Mouse (Mus musculus) stomach, embryonic 14.5 days (tissue): ENCODE results near the gene Fbxo46. TPM values are rescaled to one million over a fixed set of nuclear protein-coding genes. Genes with fewer than 3 reads are reported as not detected.

Experiments used
- ATAC-seq: fragments of 200-750 bp; cut with Nextera tagmentation; 2 replicates; pipeline ENCODE4 v1.8.0; 2017; ENCODE audit warnings: low read depth, moderate TSS enrichment; ENCODE audit not compliant: insufficient number of reproducible peaks, insufficient read depth, low FRiP score
- H3K27ac ChIP-seq: fragments of 300-500 bp; sonication (generic); 2 replicates; pipeline ENCODE4 v1.5.1; 2014; ENCODE audit warnings: mild to moderate bottlenecking, low read length, moderate library complexity, mixed read lengths
- H3K27me3 ChIP-seq: fragments of 300-500 bp; sonication (generic); 2 replicates; pipeline ENCODE4 v1.6.1; 2014; ENCODE audit warnings: low read length, control low read depth, mixed read lengths; ENCODE audit not compliant: control insufficient read depth, insufficient read depth
- H3K36me3 ChIP-seq: fragments of 300-500 bp; sonication (generic); 2 replicates; pipeline ENCODE4 v1.6.1; 2014; ENCODE audit warnings: mild to moderate bottlenecking, control low read depth, low read length, moderate library complexity, mixed read lengths; ENCODE audit not compliant: control insufficient read depth, insufficient read depth
- H3K4me1 ChIP-seq: fragments of 300-500 bp; sonication (generic); 2 replicates; pipeline ENCODE4 v1.6.1; 2014; ENCODE audit warnings: low read length, control low read depth, mixed read lengths; ENCODE audit not compliant: control insufficient read depth, insufficient read depth
- H3K4me2 ChIP-seq: fragments of 300-500 bp; sonication (generic); replicated peaks from 2 replicates; pipeline ENCODE4 v1.6.1; 2014; ENCODE audit warnings: low read depth, low read length, control low read depth
- H3K4me3 ChIP-seq: fragments of 300-500 bp; sonication (generic); 2 replicates; pipeline ENCODE4 v1.5.1; 2014; ENCODE audit warnings: low read depth, low read length, control low read depth
- H3K9ac ChIP-seq: fragments of 300-500 bp; sonication (generic); replicated peaks from 2 replicates; pipeline ENCODE4 v1.6.1; 2014; ENCODE audit warnings: low read depth, mild to moderate bottlenecking, control low read depth, low read length, moderate library complexity, mixed read lengths
- H3K9me3 ChIP-seq: fragments of 300-500 bp; sonication (generic); 2 replicates; pipeline ENCODE4 v1.6.1; 2016; ENCODE audit warnings: low read depth, low read length, control low read depth; ENCODE audit not compliant: control insufficient read depth
- WGBS: fragments of 180-500 bp; shearing (Covaris S2); extraction: QIAGEN DNeasy Blood & Tissue Kit; methylation state at CpG from one replicate; pipeline ENCODE4 v1.1.7; 2014; 5-methylcytosine and 5-hydroxymethylcytosine counted together
- polyA plus RNA-seq: library from polyadenylated mRNA; unstranded; fragments of >200 nt; fragmentation: Nextera tagmentation; extraction: Ambion mirVana; gene quantifications from 2 replicates; pipeline ENCODE4 v1.2.1, GENCODE M21; 2014

Fbxo46 gene
- polyA plus RNA-seq, 1 experiment from 2014 or later, result 9.1 TPM

GRCm38 (mm10) chr7:19129396-19129795 lies 9.7 kb downstream of the Fbxo46 start:
- Histone ChIP-seq H3K36me3 (no peaks in the 10 kb centered on the region; the same call in 1 of the 2 replicates), H3K9ac (no peak overlapping the region), H3K27me3 (no peaks in the 10 kb centered on the region), H3K9me3 (no peaks in the 10 kb centered on the region), H3K4me3 (no peak overlapping the region), H3K4me1 (no peaks in the 10 kb centered on the region), H3K27ac (no peak overlapping the region), H3K4me2 (no peak overlapping the region)
- ATAC-seq, result no peak
- 93% methylated on average over 5 of the region's 5 CpGs for WGBS

- no peak overlapping the region for H3K9ac ChIP-seq
- H3K27ac ChIP-seq, result peak overlapping the region; percentile 59; the same call in 1 of the 2 replicates
- peak overlapping the region; percentile 37; the same call in 1 of the 2 replicates for H3K4me3 ChIP-seq
- H3K27me3 ChIP-seq, result no peaks in the 10 kb centered on the region
- H3K9me3 ChIP-seq, result no peaks in the 10 kb centered on the region
- 26% methylated on average over 4 of the region's 4 CpGs for WGBS
- H3K4me2 ChIP-seq, result peak overlapping the region; percentile 43
- H3K36me3 ChIP-seq, result peaks cover 5% of the 10 kb centered on the region
- no peak for ATAC-seq
- H3K4me1 ChIP-seq, result no peaks in the 10 kb centered on the region
These were observed 11.0 kb downstream of the Fbxo46 start for GRCm38 (mm10) chr7:19130657-19131056.

DNA sequence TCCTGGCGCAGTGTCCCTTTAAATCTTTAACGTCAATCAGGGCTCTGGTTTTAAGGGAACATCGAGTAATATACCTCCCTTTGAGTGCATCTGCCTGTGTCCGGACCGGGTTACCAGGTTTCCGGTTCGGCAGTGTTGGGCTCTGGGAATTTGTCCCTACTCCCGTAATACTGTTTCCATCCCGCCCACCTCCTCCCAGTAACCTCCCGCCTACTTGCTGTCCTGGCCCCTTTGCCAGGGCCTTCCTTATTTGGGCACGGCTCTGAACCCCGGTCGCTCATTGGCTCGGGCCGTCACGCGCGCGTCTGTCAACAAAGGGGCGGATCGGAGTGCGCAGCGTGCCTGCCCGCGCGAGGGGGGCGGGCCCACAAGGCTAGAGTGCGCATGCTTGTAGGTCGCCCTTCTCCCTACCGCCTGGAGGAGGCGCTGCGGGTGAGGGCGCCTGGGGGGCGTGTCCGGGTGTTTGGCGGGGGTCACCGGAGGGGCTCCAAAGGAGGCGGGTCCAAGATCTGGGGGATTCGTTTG lies 11.7 kb downstream of the Fbxo46 start:
- Histone ChIP-seq H3K4me2 (peak overlapping the region; percentile 59), H3K4me1 (no peaks in the 10 kb centered on the region), H3K4me3 (peak overlapping the region; percentile 37), H3K36me3 (peaks cover 13% of the 10 kb centered on the region), H3K27ac (peak overlapping the region; percentile 59; the same call in 1 of the 2 replicates), H3K9ac (no peak overlapping the region), H3K27me3 (no peaks in the 10 kb centered on the region), H3K9me3 (no peaks in the 10 kb centered on the region)
- WGBS, result 0% methylated on average over 39 of the region's 39 CpGs
- peak; percentile 98 for ATAC-seq

- Histone ChIP-seq H3K4me1 (no peaks in the 10 kb centered on the region), H3K4me3 (no peak overlapping the region), H3K27me3 (no peaks in the 10 kb centered on the region), H3K9me3 (no peaks in the 10 kb centered on the region), H3K36me3 (peaks cover 52% of the 10 kb centered on the region), H3K4me2 (no peak overlapping the region), H3K9ac (no peak overlapping the region), H3K27ac (no peak overlapping the region)
- WGBS, result 94% methylated on average over 13 of the region's 13 CpGs
- no peak for ATAC-seq
These were observed 16.5 kb downstream of the Fbxo46 start for GRCm38 (mm10) chr7:19136168-19136567.

DNA sequence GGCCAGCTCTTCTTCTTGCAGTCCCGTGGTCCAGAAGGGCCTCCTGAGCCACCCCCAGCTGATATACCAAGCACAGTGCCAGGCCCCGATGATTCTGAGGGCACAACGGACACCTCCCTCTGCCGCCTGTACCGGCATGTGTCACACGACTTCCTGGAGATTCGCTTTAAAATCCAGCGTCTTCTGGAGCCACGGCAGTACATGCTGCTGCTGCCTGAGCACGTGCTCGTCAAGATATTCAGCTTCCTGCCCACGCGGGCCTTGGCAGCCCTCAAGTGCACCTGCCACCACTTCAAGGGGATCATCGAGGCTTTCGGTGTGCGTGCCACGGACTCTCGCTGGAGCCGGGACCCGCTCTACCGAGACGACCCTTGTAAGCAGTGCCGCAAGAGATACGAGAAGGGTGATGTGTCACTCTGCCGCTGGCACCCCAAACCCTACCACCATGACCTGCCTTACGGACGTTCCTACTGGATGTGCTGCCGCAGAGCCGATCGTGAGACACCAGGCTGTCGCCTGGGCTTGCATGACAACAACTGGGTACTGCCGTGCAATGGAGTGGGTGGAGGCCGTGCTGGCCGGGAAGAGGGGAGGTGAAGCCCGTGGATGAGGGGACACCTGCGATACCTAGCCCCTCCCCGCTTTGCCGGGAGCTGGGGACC lies 17.1 kb downstream of the Fbxo46 start:
- no peaks in the 10 kb centered on the region for H3K27me3 ChIP-seq
- no peak for ATAC-seq
- no peak overlapping the region for H3K4me3 ChIP-seq
- H3K36me3 ChIP-seq, result peaks cover 52% of the 10 kb centered on the region
- H3K4me1 ChIP-seq, result no peaks in the 10 kb centered on the region
- WGBS, result 94% methylated on average over 38 of the region's 38 CpGs
- no peaks in the 10 kb centered on the region for H3K9me3 ChIP-seq
- H3K4me2 ChIP-seq, result no peak overlapping the region
- H3K9ac ChIP-seq, result no peak overlapping the region
- H3K27ac ChIP-seq, result no peak overlapping the region

DNA sequence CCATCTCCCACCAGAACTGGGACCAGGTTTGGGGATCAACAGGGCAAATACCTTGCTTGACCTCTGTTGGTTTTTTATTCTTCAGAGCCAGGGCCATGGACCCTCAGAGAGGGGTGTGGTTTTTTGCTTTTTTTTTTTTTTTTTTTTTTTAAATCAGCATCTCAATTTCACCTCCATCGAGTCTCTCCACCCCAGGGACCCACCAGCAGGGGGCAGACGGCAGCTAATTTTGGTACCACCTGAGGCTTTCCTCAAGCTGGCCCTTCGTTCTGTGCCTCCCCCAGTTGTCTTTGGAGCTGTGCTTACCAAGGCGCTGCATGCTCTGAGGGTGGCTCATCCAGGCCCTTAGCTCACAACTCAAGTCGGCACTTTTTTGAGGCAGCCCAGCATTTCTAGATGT lies 17.7 kb downstream of the Fbxo46 start:
- H3K9ac ChIP-seq, result no peak overlapping the region
- H3K4me2 ChIP-seq, result no peak overlapping the region
- WGBS, result 42% methylated on average over 5 of the region's 5 CpGs
- no peaks in the 10 kb centered on the region for H3K9me3 ChIP-seq
- no peak overlapping the region for H3K4me3 ChIP-seq
- H3K36me3 ChIP-seq, result peaks cover 52% of the 10 kb centered on the region
- no peak for ATAC-seq
- no peaks in the 10 kb centered on the region for H3K4me1 ChIP-seq
- no peak overlapping the region for H3K27ac ChIP-seq
- no peaks in the 10 kb centered on the region for H3K27me3 ChIP-seq

GRCm38 (mm10) chr7:19146793-19147192 lies 27.1 kb downstream of the Fbxo46 start:
- 91% methylated on average over 10 of the region's 10 CpGs for WGBS
- H3K9me3 ChIP-seq, result no peaks in the 10 kb centered on the region
- H3K36me3 ChIP-seq, result peaks cover 4% of the 10 kb centered on the region
- no peak overlapping the region for H3K4me3 ChIP-seq
- H3K4me2 ChIP-seq, result no peak overlapping the region
- no peak overlapping the region for H3K9ac ChIP-seq
- H3K4me1 ChIP-seq, result peaks cover 13% of the 10 kb centered on the region; the same call in 1 of the 2 replicates
- no peaks in the 10 kb centered on the region for H3K27me3 ChIP-seq
- no peak overlapping the region for H3K27ac ChIP-seq
- no peak for ATAC-seq

GRCm38 (mm10) chr7:19147497-19148045 lies 27.9 kb downstream of the Fbxo46 start:
- H3K27me3 ChIP-seq, result no peaks in the 10 kb centered on the region
- H3K4me2 ChIP-seq, result peak overlapping the region; percentile 90; the same call in 1 of the 2 replicates
- H3K4me3 ChIP-seq, result no peak overlapping the region
- WGBS, result 39% methylated on average over 6 of the region's 6 CpGs
- no peak overlapping the region for H3K27ac ChIP-seq
- peaks cover 13% of the 10 kb centered on the region; the same call in 1 of the 2 replicates for H3K4me1 ChIP-seq
- H3K9me3 ChIP-seq, result no peaks in the 10 kb centered on the region
- no peak for ATAC-seq
- H3K9ac ChIP-seq, result no peak overlapping the region
- peaks cover 11% of the 10 kb centered on the region for H3K36me3 ChIP-seq
